Comparison of ENCODE assay signal across 25 mouse cellular contexts in the genomic region with DNA sequence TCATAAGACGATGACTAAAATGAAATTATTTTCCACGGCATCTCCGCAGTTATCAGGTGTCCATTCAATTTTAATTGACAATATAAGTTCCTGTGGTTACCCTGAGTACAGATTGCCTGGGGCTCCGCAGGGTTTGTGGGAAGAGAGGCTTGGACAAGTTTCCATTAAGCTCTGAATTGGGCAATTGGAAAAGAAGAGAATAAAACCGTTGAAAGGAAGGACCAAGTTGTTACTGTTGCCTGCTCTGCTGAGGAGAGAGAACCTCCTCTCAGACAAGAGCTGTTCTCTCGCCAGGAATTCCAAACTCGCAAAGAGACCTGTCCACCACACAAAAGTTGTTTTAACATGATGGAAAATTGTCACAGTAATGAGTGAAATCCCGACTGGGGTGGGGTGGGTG. TPM values are rescaled to one million over a fixed set of nuclear protein-coding genes. Genes with fewer than 3 reads are reported as not detected.
DNase-seq lines count a peak whose midpoint lies in the region; ATAC-seq and TF ChIP-seq lines count a peak whose summit lies in the region.
"Had no signal": no experiment of that assay in that cellular context is flagged by ENCODE, and none has a peak within 500 bp of the region (broad histone marks: within the 10 kb centered on the region; RNA-seq: fewer than 3 reads in every experiment).

No protein-coding gene starts in this region.

- peak overlapping the region; percentile 21 for H3K27ac ChIP-seq in heart, embryonic 13.5 days (replicated peaks)
- H3K27ac ChIP-seq in limb, embryonic 13.5 days: no peak overlapping the region
- peak overlapping the region; percentile 83 for H3K27ac ChIP-seq in midbrain, postnatal 0 days (ENCODE audit: low read depth, low read length)
- H3K27ac ChIP-seq: forebrain, embryonic 10.5 days; gastrocnemius, adult 2 months; heart, adult 2 months; hindbrain, embryonic 12.5 days; lung, embryonic 15.5 days; neural tube, embryonic 13.5 days had no signal

- peaks cover 96% of the 10 kb centered on the region for H3K4me1 ChIP-seq in heart, embryonic 13.5 days
- peaks cover 88% of the 10 kb centered on the region for H3K4me1 ChIP-seq in limb, embryonic 13.5 days
- H3K4me1 ChIP-seq in midbrain, postnatal 0 days (ENCODE audit: insufficient read depth, low read length): peaks cover 18% of the 10 kb centered on the region

- no peak overlapping the region for H3K4me2 ChIP-seq in heart, embryonic 13.5 days
- H3K4me2 ChIP-seq in limb, embryonic 13.5 days (replicated peaks): peak overlapping the region; percentile 21; the same call in 1 of the 2 replicates
- H3K4me2 ChIP-seq in midbrain, postnatal 0 days (ENCODE audit: low read depth, low read length, poor library complexity, severe bottlenecking): peak overlapping the region; percentile 24
- H3K4me2 ChIP-seq: embryonic facial prominence, embryonic 12.5 days; heart, embryonic 12.5 days; hindbrain, embryonic 12.5 days; liver, embryonic 11.5 days; lung, embryonic 15.5 days; neural tube, embryonic 13.5 days had no signal

- no peaks in the 10 kb centered on the region for H3K27me3 ChIP-seq in heart, embryonic 13.5 days (replicated peaks)
- 0 out of 2 replicates have a peak, but pooled peaks cover 3% of the 10 kb centered on the region for H3K27me3 ChIP-seq in limb, embryonic 13.5 days
- H3K27me3 ChIP-seq in midbrain, postnatal 0 days (ENCODE audit: insufficient read depth, low read length): no peaks in the 10 kb centered on the region
- H3K27me3 ChIP-seq: embryonic facial prominence, embryonic 12.5 days; heart, embryonic 12.5 days; lung, embryonic 15.5 days had no signal

- no peak overlapping the region for H3K4me3 ChIP-seq in heart, embryonic 13.5 days
- no peak overlapping the region for H3K4me3 ChIP-seq in limb, embryonic 13.5 days
- H3K4me3 ChIP-seq in midbrain, postnatal 0 days (ENCODE audit: low read depth, low read length): no peak overlapping the region
- H3K4me3 ChIP-seq: embryonic facial prominence, embryonic 12.5 days; forebrain, embryonic 10.5 days; gastrocnemius, adult 2 months; heart, adult 2 months; heart, embryonic 12.5 days; hindbrain, embryonic 12.5 days; lung, embryonic 15.5 days; neural tube, embryonic 13.5 days had no signal

- peaks cover 15% of the 10 kb centered on the region for H3K36me3 ChIP-seq in heart, embryonic 13.5 days
- H3K36me3 ChIP-seq in limb, embryonic 13.5 days: peaks cover 39% of the 10 kb centered on the region
- H3K36me3 ChIP-seq in midbrain, postnatal 0 days (ENCODE audit: insufficient read depth, low read length): no peaks in the 10 kb centered on the region
- H3K36me3 ChIP-seq: hindbrain, embryonic 12.5 days; lung, embryonic 15.5 days; neural tube, embryonic 13.5 days had no signal

- 59% methylated on average over 8 of the region's 8 CpGs for WGBS in heart, embryonic 13.5 days
- 52% methylated on average over 8 of the region's 8 CpGs for WGBS in limb, embryonic 13.5 days
- WGBS in midbrain, postnatal 0 days: 42% methylated on average over 8 of the region's 8 CpGs

- no peak overlapping the region for H3K9ac ChIP-seq in heart, embryonic 13.5 days
- no peak overlapping the region for H3K9ac ChIP-seq in limb, embryonic 13.5 days
- H3K9ac ChIP-seq in midbrain, postnatal 0 days (replicated peaks; ENCODE audit: low read length, poor library complexity, severe bottlenecking): no peak overlapping the region
- H3K9ac ChIP-seq: embryonic facial prominence, embryonic 12.5 days; heart, embryonic 12.5 days; hindbrain, embryonic 12.5 days; lung, embryonic 15.5 days; neural tube, embryonic 13.5 days had no signal

- TF ChIP-seq CTCF in midbrain, postnatal 0 days (IDR thresholded peaks at IDR 0.05): no peak

- DNase-seq in heart, postnatal 10 days: no peak
- peak; percentile 94 for DNase-seq in Muller cell, postnatal 12 days (ENCODE audit: inconsistent ontology term)
- DNase-seq in midbrain, postnatal 0 days (ENCODE audit: low spot score): no peak
- DNase-seq in right cerebral cortex, postnatal 36 days (ENCODE audit: low spot score in 2 of 2): no peak
- DNase-seq: adrenal gland, adult 8-10 months; cerebellum, adult 9-10 months; cerebellum, postnatal 36 days; gastrocnemius, adult 2 months; heart, adult 2 months; heart, postnatal 36 days; kidney, adult 9 months; kidney, postnatal 10 days; layer of hippocampus, adult 9-11 months; lung, postnatal 36 days had no signal

- intact Hi-C loops in heart, postnatal 10 days (cut with DNase I): no loop called here

- no peak for ATAC-seq in heart, embryonic 13.5 days (ENCODE audit: extremely low read depth, insufficient number of reproducible peaks, low FRiP score, low TSS enrichment)
- ATAC-seq in limb, embryonic 13.5 days (ENCODE audit: low FRiP score, low read depth): no peak
- ATAC-seq in midbrain, postnatal 0 days (ENCODE audit: low FRiP score): no peak
- ATAC-seq: intestine, postnatal 0 days had no signal

- no peaks in the 10 kb centered on the region for H3K9me3 ChIP-seq in heart, embryonic 13.5 days
- no peaks in the 10 kb centered on the region for H3K9me3 ChIP-seq in limb, embryonic 13.5 days
- no peaks in the 10 kb centered on the region for H3K9me3 ChIP-seq in midbrain, postnatal 0 days (ENCODE audit: low read length)
- H3K9me3 ChIP-seq: embryonic facial prominence, embryonic 12.5 days; forebrain, embryonic 10.5 days; heart, embryonic 12.5 days; hindbrain, embryonic 12.5 days; lung, embryonic 15.5 days; neural tube, embryonic 13.5 days had no signal

RNA-seq across cellular contexts. Expression of gene Tcf7l2, which starts 11.2 kb away (rescaled TPM):
- polyA plus RNA-seq in heart, embryonic 13.5 days (2015; fragmentation: Nextera tagmentation; extraction: Ambion mirVana): 42.6 and 43.8 TPM in 2 replicates
- total RNA-seq in heart, postnatal 10 days (2021): 10 to 100 TPM; 21.9 to 22.3 TPM
- 180 and 190 TPM in 2 replicates for polyA plus RNA-seq in limb, embryonic 13.5 days (2015; fragmentation: Nextera tagmentation; extraction: Ambion mirVana)
- total RNA-seq in midbrain, postnatal 0 days (2014; rRNA removed): 67.2 and 86.1 TPM in 2 replicates
- polyA plus RNA-seq in midbrain, postnatal 0 days (2015; fragmentation: Nextera tagmentation; extraction: Ambion mirVana): 763 and 861 TPM in 2 replicates
- total RNA-seq: CH12.LX had no signal
